Mouse (Mus musculus) left cerebral cortex, adult 9 months (tissue): ENCODE data around the gene Gpr157.

Experiments used
- DNase-seq, 2 experiments: peaks; one replicate each; pipeline ENCODE4 v3.0.0; 2022; ENCODE audit warnings: low spot score in 2 of 2

Gpr157 gene

DNA sequence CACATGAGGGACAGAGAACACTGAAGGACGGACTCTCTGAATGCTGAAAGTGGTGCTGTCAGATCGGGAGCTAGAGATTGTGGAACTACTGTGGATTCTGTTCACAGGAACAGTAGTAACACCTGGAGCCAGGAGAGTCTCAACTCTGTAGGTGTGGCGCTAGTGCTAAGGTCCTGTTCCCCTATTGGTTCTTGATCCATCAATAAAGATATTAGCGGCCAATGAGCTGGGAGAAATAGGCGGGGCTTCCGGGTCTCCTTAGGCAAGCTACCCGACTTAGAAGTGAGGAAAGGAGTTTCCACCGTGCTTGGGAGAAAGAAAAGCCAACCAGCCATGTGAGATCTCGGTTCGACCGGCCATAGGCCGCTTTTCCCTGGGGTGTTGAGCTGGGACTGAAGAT is 57.1 kb downstream of the Gpr157 start:
- no peak for DNase-seq

DNA sequence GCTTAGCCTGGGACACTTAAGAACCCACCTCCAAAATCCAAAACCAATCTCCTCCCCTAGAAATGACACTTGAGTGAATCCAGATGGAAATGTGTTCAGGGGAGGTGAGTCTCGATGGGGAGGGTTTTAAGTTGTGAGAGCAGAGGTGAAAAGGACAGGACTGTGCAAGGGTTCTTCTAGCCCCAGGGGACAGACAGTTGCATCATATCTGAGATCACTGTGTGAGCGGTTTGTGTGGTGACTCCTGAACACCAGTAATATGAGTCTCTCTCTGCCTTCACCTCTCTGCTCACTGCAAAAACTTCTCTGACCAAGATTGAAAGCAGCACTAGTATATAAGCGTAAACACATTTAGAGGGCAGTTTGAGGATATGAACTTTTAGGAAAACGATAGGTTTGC is 59.1 kb downstream of the Gpr157 start:
- no peak for DNase-seq

DNA sequence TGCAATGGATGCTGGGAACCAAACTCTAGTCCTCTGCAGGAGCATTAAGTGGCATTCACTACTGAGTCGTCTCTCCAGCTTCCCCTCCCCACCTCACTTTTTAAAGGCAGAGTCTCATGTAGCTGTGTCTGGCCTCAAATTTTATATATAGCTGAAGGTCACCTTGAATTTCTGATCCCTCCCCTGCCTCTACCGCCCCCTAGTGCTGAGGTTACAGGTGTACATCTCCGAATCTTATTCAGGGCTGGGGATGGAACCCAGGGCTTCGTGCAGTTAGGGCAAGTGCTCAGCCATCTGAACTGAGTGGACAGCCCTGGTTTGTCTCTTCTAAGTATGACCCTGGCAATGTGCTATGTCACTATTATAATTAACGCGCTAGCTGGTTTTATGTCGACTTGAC is 63.9 kb downstream of the Gpr157 start:
- no peak for DNase-seq

DNA sequence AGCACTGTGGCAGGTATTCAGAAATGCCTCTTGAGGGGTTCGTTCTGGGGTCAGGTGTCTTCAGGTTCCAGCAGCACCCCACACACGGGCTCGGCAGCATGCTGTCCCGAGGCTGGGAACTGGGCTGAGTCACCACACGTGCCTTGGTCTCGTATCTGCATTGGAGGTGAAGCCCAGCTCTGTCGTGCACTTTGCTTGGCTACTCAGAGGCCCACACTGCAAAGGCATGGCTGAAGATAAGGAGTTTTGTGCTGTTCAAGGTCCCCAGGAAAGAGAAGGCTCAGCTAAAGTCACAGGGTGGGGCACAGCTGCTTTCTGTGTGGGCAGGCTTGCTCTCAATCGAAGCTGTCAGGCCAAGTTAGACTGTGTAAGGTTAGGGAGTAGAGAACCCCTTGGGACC is 65.3 kb downstream of the Gpr157 start:
- DNase-seq, result no peak

DNA sequence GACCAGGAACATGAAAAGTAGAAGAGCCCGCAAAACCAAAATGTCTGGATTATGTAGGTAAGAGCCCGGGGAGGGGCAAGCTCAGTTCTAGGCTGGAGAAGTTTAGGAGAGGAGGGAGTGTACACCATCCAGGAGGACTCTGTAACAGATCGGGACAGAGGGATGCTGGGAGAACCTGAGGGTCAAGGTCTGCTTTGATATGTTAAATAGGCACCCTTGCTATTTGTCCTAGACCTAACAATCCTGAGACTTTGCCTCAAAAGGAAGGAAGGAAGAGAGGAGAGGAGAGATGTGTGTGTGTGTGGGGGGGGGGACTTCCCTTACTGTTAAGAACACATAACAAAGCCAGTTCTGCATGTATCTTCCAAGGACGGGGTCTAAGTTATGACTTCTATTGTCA is 68.1 kb downstream of the Gpr157 start:
- DNase-seq, result no peak
